Mouse (Mus musculus) midbrain, postnatal 0 days (tissue): ENCODE measurements around the gene Nrp2. TPM values are rescaled to one million over a fixed set of nuclear protein-coding genes. Genes with fewer than 3 reads are reported as not detected.

Experiments
- ATAC-seq: fragments of 200-750 bp; cut with Nextera tagmentation; 2 replicates; pipeline ENCODE4 v1.8.0; 2017; ENCODE audit warnings: moderate number of reproducible peaks, mild to moderate bottlenecking, moderate TSS enrichment, moderate library complexity; ENCODE audit not compliant: low FRiP score
- DNase-seq: peaks from one replicate; pipeline ENCODE4 v3.0.0-alpha.2; 2015; ENCODE audit warnings: low spot score
- H3K27ac ChIP-seq: fragments of 300-500 bp; sonication (generic); 2 replicates; pipeline ENCODE4 v1.5.1; 2014; ENCODE audit warnings: low read depth, mild to moderate bottlenecking, low read length, mixed read lengths
- H3K27me3 ChIP-seq: fragments of 300-500 bp; sonication (generic); 2 replicates; pipeline ENCODE4 v1.6.1; 2014; ENCODE audit warnings: low read length, control low read depth, mixed read lengths; ENCODE audit not compliant: insufficient read depth
- H3K36me3 ChIP-seq: fragments of 300-500 bp; sonication (generic); 2 replicates; pipeline ENCODE4 v1.6.1; 2014; ENCODE audit warnings: low read length, control low read depth, mixed read lengths; ENCODE audit not compliant: insufficient read depth
- H3K4me1 ChIP-seq: fragments of 300-500 bp; sonication (generic); 2 replicates; pipeline ENCODE4 v1.6.1; 2014; ENCODE audit warnings: mild to moderate bottlenecking, control low read depth, antibody characterized with exemption, low read length, mixed read lengths; ENCODE audit not compliant: insufficient read depth
- H3K4me2 ChIP-seq: fragments of 300-500 bp; sonication (generic); 2 replicates; pipeline ENCODE4 v1.6.1; 2014; ENCODE audit warnings: low read depth, mild to moderate bottlenecking, low read length, mixed read lengths; ENCODE audit not compliant: poor library complexity, severe bottlenecking
- H3K4me3 ChIP-seq: fragments of 300-500 bp; sonication (generic); 2 replicates; pipeline ENCODE4 v1.5.1; 2014; ENCODE audit warnings: low read depth, mild to moderate bottlenecking, low read length, moderate library complexity
- H3K9ac ChIP-seq: fragments of 300-500 bp; sonication (generic); replicated peaks from 2 replicates; pipeline ENCODE4 v1.6.1; 2014; ENCODE audit warnings: mild to moderate bottlenecking, low read length, moderate library complexity, mixed read lengths; ENCODE audit not compliant: poor library complexity, severe bottlenecking
- H3K9me3 ChIP-seq: fragments of 300-500 bp; sonication (generic); 2 replicates; pipeline ENCODE4 v1.6.1; 2016; ENCODE audit warnings: low read length, control low read depth
- CTCF ChIP-seq: IDR thresholded peaks from 2 replicates; pipeline ENCODE4 v1.5.1; 2016; ENCODE audit warnings: antibody characterized with exemption, mild to moderate bottlenecking
- WGBS: fragments of 180-500 bp; shearing (Covaris S2); extraction: QIAGEN DNeasy Blood & Tissue Kit; methylation state at CpG from one replicate; pipeline ENCODE4 v1.1.7; 2014; 5-methylcytosine and 5-hydroxymethylcytosine counted together
- polyA plus RNA-seq: library from polyadenylated mRNA; unstranded; fragments of >200 nt; fragmentation: Nextera tagmentation; extraction: Ambion mirVana; gene quantifications from 2 replicates; pipeline ENCODE4 v1.2.1, GENCODE M21; 2015
- total RNA-seq: library from RNA; depleted of rRNA; stranded (reverse); fragments of >200 nt; gene quantifications from 2 replicates; pipeline ENCODE4 v1.2.3, GENCODE M21; 2014

Gene Nrp2
- total and polyA plus RNA-seq, 2 experiments from 2014 or later: 17.1 to 56.7 TPM

DNA sequence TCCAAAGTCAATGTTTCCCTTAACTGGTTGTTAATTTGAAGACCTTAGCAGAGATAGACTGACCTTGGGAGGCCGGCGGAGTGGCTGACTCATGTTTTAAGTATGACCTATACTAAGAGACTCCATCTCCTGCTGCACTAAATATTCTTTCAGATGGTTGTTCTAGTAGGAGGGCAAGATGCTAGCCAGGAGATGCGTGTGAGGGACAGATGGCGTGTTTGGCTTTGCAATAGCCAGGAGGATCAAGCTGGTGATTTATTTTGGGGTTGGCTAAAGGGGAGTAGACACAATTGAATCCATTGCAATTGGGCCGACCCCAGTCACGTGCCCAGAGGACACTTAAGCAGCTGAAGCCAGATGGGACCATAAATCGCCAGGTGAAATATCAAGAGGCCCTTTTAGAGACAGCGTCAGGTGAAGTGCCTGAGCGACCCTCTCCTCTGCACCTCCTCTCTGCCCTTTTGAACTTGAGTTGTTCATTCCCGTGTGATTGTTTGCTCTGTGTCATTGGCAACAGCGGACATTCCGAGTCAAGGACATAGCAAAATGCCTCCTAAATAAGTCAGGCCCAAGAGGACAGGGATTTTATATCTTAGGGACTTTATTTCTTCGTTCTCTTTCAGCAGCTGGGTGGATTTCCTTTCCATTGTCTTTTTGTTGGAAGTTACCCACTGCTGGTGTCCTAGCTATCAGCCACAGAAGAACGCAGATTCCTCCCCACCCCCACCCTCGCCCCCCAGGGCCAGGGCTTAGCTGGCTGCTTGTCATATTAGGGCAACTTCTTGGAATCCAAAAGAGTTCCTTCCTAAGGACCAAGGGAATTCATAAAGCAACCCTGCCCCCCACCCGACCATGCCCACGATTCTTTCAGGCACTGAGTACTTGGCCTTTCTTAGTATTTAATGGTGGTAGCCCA is 74.5 kb downstream of the Nrp2 start:
- no peak for TF ChIP-seq CTCF
- Histone ChIP-seq H3K4me1 (no peaks in the 10 kb centered on the region), H3K27me3 (no peaks in the 10 kb centered on the region), H3K27ac (no peak overlapping the region), H3K4me2 (no peak overlapping the region), H3K9ac (no peak overlapping the region), H3K4me3 (no peak overlapping the region), H3K9me3 (no peaks in the 10 kb centered on the region), H3K36me3 (no peaks in the 10 kb centered on the region; the same call in 1 of the 2 replicates)
- WGBS: 65% methylated on average over 17 of the region's 17 CpGs
- ATAC-seq (no peak; the same call in 1 of the 2 replicates), DNase-seq (peak; percentile 61)

DNA sequence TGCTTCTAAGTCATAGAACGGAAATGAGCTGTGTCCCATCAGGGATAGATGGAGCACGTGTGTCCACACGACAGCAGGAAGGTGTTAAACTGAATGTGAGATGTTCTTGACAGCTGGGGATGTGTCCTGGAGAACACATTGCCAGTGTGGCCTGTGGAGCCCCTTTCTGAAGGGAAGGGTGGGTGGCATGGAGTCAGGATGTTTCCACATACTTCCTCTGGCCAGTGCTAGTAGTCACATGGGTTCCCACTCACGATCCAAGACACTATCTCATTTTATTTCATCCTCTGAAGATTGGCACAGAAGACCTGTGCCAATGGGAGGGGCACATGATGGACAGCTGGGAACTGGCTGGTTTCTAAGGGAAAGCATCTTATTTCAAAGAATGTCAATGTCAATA is 75.8 kb downstream of the Nrp2 start:
- no peaks in the 10 kb centered on the region for H3K27me3 ChIP-seq
- ATAC-seq (no peak), DNase-seq (no peak)
- 89% methylated on average over 4 of the region's 4 CpGs for WGBS
- no peaks in the 10 kb centered on the region; the same call in 1 of the 2 replicates for H3K36me3 ChIP-seq
- no peak overlapping the region for H3K27ac ChIP-seq
- no peak for TF ChIP-seq CTCF
- no peaks in the 10 kb centered on the region for H3K9me3 ChIP-seq
- no peak overlapping the region for H3K9ac ChIP-seq
- H3K4me1 ChIP-seq: no peaks in the 10 kb centered on the region; the same call in 1 of the 2 replicates
- no peak overlapping the region for H3K4me2 ChIP-seq
- H3K4me3 ChIP-seq: no peak overlapping the region

DNA sequence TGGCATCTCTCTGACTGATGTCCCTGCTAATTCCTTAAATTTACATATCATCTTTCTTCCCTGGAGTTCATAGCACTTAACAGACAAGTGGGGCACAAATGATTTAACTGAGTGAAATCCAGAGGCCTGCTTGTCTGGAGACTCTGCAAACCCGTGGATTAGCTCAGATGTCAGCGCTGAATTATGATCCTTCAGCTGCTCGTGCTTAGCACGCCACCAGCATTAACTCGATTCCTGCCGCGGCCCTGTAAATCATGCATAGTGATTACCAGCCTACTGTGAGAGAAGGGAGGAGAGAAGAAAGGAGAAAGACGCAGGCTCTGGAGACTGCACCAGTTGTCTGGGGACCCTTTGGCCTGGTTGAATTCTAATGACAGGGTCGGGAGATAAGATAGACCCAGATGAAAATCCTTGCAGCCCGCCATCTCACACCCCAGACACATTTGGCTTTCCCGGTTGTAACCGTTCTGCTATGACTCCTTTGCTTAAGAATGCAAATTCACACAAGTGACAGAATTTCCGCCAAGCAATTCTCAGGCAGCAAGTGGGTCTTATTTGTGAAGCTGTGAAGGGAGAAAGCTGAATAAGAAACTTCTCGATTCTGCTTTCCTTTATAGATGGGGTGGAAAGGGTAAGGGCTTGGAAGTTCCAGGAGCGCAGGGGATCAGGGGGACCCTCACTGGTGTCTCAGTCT is 77.1 kb downstream of the Nrp2 start:
- H3K9me3 ChIP-seq: no peaks in the 10 kb centered on the region
- no peak for ATAC-seq

DNA sequence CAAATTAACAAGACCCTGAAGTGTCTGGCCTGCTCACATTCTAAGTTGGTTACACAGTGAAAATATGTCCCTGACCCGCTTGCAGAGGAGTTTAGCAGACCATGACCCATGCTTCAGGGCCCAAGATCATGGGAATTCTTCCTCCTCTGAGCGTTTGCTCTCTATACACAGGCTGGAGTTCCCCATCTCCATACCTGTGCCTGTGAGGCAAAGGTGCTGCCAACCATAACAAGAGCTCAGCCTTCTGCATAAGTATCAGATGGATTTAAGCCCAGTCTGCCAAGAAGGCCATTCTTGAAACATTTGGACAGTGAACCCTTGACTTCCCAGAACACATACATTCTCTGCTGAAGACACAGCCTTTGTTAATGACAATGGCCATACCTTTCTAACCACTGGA is 79.1 kb downstream of the Nrp2 start:
- H3K36me3 ChIP-seq: no peaks in the 10 kb centered on the region; the same call in 1 of the 2 replicates

More for the DNA sequence above, 77.1 kb downstream of the Nrp2 start:
- Histone ChIP-seq H3K27me3 (no peaks in the 10 kb centered on the region), H3K4me1 (no peaks in the 10 kb centered on the region; the same call in 1 of the 2 replicates), H3K36me3 (no peaks in the 10 kb centered on the region; the same call in 1 of the 2 replicates), H3K4me2 (no peak overlapping the region), H3K9ac (no peak overlapping the region), H3K27ac (peak overlapping the region; percentile 58), H3K4me3 (no peak overlapping the region)
- DNase-seq: peak; percentile 50
- TF ChIP-seq CTCF: no peak
- 23% methylated on average over 15 of the region's 15 CpGs for WGBS

DNA sequence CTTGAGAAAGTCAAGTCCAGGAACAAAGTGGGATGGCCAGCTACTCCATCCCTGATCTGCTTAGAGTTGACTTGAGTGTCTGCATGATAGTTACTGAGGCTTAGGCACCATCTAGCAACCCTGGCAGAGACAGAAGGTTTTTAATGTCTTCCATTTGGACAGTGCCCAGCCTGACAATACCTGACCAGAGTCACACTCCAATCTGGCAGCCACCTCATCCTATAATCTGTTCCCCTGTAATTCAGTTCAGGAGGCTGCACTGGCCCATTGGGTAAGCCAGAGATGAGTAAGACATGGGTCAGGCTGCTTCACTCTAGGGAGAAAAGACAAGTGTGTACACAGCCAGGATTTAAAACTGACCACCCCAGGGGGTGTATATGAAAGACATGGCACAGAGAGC is 79.5 kb downstream of the Nrp2 start:
- ATAC-seq (no peak), DNase-seq (no peak)
- Histone ChIP-seq H3K9ac (no peak overlapping the region), H3K9me3 (no peaks in the 10 kb centered on the region), H3K27me3 (no peaks in the 10 kb centered on the region), H3K27ac (no peak overlapping the region), H3K4me1 (no peaks in the 10 kb centered on the region; the same call in 1 of the 2 replicates), H3K4me2 (no peak overlapping the region), H3K36me3 (no peaks in the 10 kb centered on the region; the same call in 1 of the 2 replicates), H3K4me3 (no peak overlapping the region)
- TF ChIP-seq CTCF: no peak

More for the DNA sequence above, 79.1 kb downstream of the Nrp2 start:
- no peak overlapping the region for H3K9ac ChIP-seq
- DNase-seq: no peak
- no peak for ATAC-seq
- no peak overlapping the region for H3K27ac ChIP-seq
- H3K4me2 ChIP-seq: no peak overlapping the region
- H3K4me3 ChIP-seq: no peak overlapping the region
- no peaks in the 10 kb centered on the region for H3K9me3 ChIP-seq
- TF ChIP-seq CTCF: no peak
- H3K4me1 ChIP-seq: no peaks in the 10 kb centered on the region; the same call in 1 of the 2 replicates
- no peaks in the 10 kb centered on the region for H3K27me3 ChIP-seq
- 93% methylated on average over 2 of the region's 2 CpGs for WGBS
